Mouse (Mus musculus) CD4-positive, CD25-positive, alpha-beta regulatory T cell, adult 2 months (primary cell): ENCODE results near the gene Rara.
A peak's percentile ranks its signal among the peaks of the same experiment; 100 is the strongest.
"Not testable (repeated sequence)": the region's sequence is repeated elsewhere in the genome, so short reads cannot be mapped to it uniquely, and the experiment has no call there.

Experiments
- DNase-seq: peaks from one replicate; pipeline ENCODE4 v3.0.0-alpha.2; 2012; ENCODE audit warnings: low read depth, low spot score

Rara gene

GRCm38 (mm10) chr11:98922851-98923711 lies 4.5 kb upstream of the Rara start:
- DNase-seq, result not testable (repeated sequence)

GRCm38 (mm10) chr11:98924633-98925175 lies 2.9 kb upstream of the Rara start:
- no peak for DNase-seq

GRCm38 (mm10) chr11:98925265-98925721 lies 2.3 kb upstream of the Rara start:
- peak; percentile 63 for DNase-seq

GRCm38 (mm10) chr11:98925868-98926311 lies 1.7 kb upstream of the Rara start:
- DNase-seq, result no peak

- DNase-seq, result no peak
Observed at GRCm38 (mm10) chr11:98926553-98926952, 1.1 kb upstream of the Rara start.

- no peak for DNase-seq
Observed at GRCm38 (mm10) chr11:98928186-98928893, 722 bp downstream of the Rara start.

- DNase-seq, result no peak
Observed at GRCm38 (mm10) chr11:98929503-98929902, 1.9 kb downstream of the Rara start.

- no peak for DNase-seq
Observed at GRCm38 (mm10) chr11:98930127-98930601, 2.5 kb downstream of the Rara start.

- DNase-seq, result no peak
Observed at GRCm38 (mm10) chr11:98930773-98931512, 3.3 kb downstream of the Rara start.

- no peak for DNase-seq
Observed at GRCm38 (mm10) chr11:98931513-98932292, 4.1 kb downstream of the Rara start.

- peak; percentile 50 for DNase-seq
Observed at GRCm38 (mm10) chr11:98932293-98933091, 4.9 kb downstream of the Rara start.

GRCm38 (mm10) chr11:98933151-98933550 lies 5.5 kb downstream of the Rara start:
- peak; percentile 75 for DNase-seq

GRCm38 (mm10) chr11:98933847-98934246 lies 6.2 kb downstream of the Rara start:
- DNase-seq, result not testable (repeated sequence)

GRCm38 (mm10) chr11:98934367-98934766 lies 6.7 kb downstream of the Rara start:
- DNase-seq, result no peak

GRCm38 (mm10) chr11:98935123-98935522 lies 7.5 kb downstream of the Rara start:
- no peak for DNase-seq

- DNase-seq, result no peak
Observed at GRCm38 (mm10) chr11:98936170-98936569, 8.6 kb downstream of the Rara start.

- no peak for DNase-seq
Observed at GRCm38 (mm10) chr11:98936606-98937409, 9.2 kb downstream of the Rara start.

- peak; percentile 94 for DNase-seq
Observed at GRCm38 (mm10) chr11:98937410-98937913, 9.8 kb downstream of the Rara start.
